Mouse (Mus musculus) heart, adult 18-20 months (tissue): ENCODE data around the gene Tmem176a. TPM values are rescaled to one million over a fixed set of nuclear protein-coding genes. Genes with fewer than 3 reads are reported as not detected.
A peak's percentile ranks its signal among the peaks of the same experiment; 100 is the strongest.
"Not testable (repeated sequence)": the region's sequence is repeated elsewhere in the genome, so short reads cannot be mapped to it uniquely, and the experiment has no call there.

Experiments used
- DNase-seq, 2 experiments: peaks; one replicate each; pipeline ENCODE4 v3.0.0; 2021 to 2022; ENCODE audit warnings: mixed read lengths in 1 of 2
- long read RNA-seq, 2 experiments: library from polyadenylated mRNA; stranded (forward); transcript quantifications; one replicate each; pipeline ENCODE4 v2.0.0; 2021
- total RNA-seq, 2 experiments: library from RNA; stranded (reverse); gene quantifications; 2 replicates each; pipeline ENCODE4 v1.2.3; 2021

The Tmem176a gene
- total RNA-seq, result 10 to 100 TPM; 14.7 to 20.6 TPM
- long read RNA-seq, experiment 1, transcript Tmem176a-201 (7 exons, 1,540 nt), result major isoform, 12 of 12 reads
- long read RNA-seq, experiment 1, partial matches to known transcripts, result 0 of 12 reads
- long read RNA-seq, experiment 1, other reads (novel, unspliced or antisense), result 0 of 12 reads
- long read RNA-seq, experiment 2, transcript Tmem176a-201 (7 exons, 1,540 nt), result major isoform, 11 of 11 reads
- long read RNA-seq, experiment 2, partial matches to known transcripts, result 0 of 11 reads
- long read RNA-seq, experiment 2, other reads (novel, unspliced or antisense), result 0 of 11 reads

DNA sequence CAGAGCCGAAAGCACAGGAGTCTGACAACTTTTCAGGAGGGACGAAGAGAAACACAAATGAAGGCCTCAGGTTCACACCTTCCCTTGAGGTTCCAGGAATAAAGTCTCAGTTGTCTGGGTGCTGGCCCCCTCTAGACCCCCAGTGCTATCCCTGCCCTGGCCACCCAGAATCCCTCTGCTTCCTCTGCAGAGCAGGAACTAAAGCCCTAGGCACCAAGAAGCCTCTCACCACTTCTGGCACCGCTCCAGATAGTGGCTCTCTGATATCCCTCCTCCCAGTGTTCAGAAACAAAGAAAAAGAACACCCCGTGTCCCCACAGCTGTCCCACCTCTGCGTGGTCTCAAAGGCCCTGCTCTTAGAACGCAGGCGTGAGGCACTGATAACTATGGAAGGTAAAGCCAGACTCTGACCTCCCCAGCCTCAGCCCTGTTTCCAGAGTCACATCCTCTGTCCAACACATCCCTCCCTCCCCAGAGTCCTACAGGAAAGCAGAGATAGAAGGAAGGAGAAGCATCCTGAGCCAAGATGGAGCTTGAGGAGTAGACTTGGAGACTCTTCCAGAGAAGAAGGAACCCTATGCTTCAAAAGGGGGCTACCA lies at the start of gene Tmem176a:
Tmem176a (plus strand) TSS at position 549 of the 599 bp plus-strand sequence.
- peak; percentile 58 to 65 for DNase-seq

- DNase-seq, result no peak
Observed at GRCm38 (mm10) chr6:48801897-48802296, 38.8 kb upstream of the Tmem176a start.

DNA sequence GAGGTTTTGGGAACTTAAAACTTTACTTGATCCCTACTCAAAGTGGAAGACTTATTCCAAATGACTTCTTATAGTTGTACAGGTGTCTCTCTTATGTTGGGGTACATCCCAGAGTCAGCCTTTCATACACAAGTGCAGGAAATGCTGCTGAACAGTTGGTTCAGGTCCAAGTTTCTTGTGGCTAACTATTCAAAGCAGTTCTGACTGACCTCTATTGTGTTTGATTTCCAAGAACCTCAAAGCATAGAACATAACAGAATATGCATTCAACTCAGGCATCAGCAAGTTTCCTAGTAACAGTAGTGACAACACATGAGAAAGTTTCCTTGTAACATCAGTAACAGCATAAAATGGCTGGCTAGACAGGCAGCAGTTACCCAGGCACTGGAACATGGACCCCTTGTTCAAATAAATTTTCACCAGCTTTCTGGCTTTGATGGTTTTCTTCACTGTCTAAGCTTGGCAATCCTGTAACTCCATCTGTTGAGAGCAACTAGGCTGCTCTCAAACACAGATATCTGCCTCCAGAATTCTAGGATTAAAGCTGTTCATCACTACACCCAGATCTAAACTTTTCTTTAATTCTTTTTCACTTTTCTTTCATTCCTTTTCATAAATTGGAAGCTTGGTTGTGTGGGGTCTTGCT lies 37.2 kb upstream of the Tmem176a start:
- no peak for DNase-seq

DNA sequence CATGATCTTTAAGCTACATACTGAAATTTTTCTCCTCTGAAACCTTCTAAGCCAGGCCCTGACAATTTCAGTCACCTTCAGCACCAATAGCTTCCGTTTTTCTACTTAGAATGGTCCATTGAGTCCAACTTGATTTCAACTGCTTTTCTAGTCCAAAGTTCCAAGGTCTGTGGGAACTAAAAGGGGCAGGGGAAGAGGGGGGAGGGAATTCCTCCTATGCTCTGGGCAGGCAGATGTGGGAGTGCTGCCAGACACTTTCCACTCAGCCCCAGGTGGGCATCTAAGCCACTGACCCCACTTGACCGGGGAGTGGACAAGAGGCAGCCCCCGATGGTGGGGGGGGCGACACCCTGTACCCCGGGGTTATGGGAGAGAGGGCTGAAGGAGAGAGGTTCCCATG lies 36.4 kb upstream of the Tmem176a start:
- no peak for DNase-seq

DNA sequence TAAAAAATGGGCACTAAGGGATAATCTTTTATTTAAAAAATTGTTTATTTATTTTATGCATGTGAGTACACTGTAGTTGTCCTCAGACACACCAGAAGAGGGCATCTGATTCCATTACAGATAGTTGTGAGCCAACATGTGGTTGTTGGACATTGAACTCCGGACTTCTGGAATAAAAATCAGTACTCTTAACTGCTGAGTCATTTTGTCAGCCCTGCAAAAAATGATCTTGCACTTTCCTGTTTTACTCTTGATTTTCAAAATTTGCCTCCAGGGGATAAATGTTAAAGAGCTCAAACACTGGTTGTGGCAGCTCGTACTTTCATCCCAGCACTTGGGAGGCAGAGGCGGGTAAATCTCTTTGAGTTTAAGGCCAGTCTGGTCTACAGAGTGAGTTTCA lies 34.0 kb upstream of the Tmem176a start:
- no peak for DNase-seq

DNA sequence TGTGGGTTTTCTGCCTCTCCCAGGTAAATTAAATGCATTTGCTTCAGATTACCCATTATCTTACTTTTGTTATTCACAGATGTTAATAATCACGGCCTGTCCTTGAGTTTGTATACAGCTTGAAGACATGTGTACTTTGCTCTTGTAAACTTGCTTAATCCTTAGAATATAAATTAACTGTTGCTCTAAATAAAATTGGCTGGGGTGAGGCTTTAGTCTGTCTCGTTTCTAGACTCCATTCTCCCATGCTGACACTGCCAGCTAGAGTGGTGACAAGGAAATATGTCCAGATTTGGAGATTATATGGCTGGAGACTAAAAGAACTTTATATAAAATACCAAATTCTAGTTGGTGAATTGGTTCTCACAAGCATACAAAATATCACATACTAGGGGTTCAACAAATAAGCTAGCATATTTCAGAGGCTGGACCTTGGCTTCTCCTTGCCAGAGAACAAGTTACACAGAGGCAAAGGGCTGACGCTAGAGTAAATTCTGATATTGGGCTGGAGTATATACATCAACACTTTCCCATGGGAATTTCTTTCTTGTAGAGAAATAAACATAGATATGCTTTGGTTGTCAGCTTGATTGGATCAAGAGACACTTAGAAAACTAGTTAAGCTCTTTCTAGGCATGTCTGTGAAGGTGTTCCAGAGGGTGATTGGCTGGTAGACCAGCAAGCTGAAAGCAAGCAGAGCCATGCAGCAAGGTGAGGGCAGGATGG lies 31.1 kb upstream of the Tmem176a start:
- no peak for DNase-seq

GRCm38 (mm10) chr6:48815013-48815412 lies 25.7 kb upstream of the Tmem176a start:
- DNase-seq, result no peak

- DNase-seq, result peak; percentile 77 to 83
Observed at GRCm38 (mm10) chr6:48817815-48818214, 22.9 kb upstream of the Tmem176a start.

- DNase-seq, result not testable (repeated sequence)
Observed at GRCm38 (mm10) chr6:48821991-48822785, 18.5 kb upstream of the Tmem176a start.

DNA sequence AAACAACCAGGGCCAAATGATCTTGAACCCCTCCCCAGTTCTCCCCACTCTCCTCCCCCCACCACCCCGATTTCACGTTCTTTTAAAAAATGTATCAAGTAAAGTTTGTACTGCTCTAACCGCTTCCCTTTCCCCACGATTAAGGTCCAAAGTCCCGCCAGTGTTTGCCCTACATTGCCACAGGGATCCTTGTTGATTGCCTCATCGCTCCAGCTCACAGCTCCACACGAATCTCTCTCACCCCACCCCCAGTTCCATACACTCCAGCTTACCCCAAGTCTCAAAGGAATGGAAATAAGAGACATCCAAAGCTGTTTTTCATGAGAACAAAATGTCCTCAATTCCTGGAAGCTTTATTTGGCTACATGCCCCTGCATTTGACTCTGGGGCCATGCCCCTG lies 15.7 kb upstream of the Tmem176a start:
- peak in 1 of 2 experiments; percentile 28 for DNase-seq

DNA sequence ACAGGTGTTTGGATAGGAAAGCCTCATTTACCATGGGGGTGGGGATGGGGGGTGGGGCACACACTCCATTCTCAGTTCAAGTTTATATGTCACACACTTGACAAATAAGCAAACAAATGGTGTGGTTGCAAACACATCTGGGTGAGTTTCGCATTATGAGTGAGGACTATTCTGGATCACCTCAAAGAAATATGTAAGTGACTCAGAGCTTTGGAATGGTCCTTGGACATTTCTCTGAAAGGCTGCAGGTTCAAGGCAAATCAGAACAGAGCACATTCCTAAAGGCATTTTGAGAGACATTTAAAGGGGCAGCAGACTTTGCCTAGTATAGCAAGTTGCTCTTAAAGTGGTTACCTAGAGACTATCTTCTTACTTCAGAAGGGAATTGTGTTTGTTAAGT lies 11.7 kb upstream of the Tmem176a start:
- DNase-seq, result no peak

DNA sequence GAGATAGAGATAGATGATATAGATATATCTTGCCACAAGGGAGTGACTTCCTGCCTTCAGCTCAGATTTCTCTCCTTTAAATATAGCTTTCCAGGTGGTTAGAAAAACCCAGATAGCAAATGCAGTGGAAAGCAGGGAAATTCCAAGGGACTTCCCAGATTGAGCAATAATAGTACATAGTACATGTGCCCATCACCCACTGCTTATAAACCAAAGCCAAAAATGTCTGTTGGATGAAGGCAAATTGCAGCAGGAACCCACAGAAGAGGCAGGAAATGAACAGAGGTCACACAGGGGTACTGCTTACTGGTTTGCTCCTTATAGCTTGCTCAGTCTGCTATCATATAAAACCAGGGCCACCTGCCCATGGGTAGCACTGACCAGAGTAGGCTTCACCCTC lies 11.1 kb upstream of the Tmem176a start:
- peak in 1 of 2 experiments; percentile 37 for DNase-seq

DNA sequence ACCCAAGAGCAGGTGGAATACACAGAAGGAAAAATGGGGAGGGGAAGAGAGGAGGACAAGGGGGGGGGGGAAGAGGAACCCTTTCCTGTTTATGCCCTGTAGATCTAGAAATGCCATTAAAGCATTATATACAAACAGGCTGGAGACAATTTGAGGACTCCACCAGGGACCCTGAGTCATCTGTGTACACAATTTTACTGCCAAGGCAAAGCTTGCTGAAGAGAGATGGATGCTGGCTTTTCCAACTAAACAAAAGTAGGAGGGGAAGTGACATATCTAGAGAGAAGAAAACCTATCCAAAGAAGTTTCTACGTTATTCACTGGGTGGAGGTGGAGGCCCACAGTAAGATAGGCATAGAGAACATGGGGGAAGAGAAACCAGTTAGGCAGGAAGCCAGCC lies 10.5 kb upstream of the Tmem176a start:
- DNase-seq, result peak in 1 of 2 experiments; percentile 25

DNA sequence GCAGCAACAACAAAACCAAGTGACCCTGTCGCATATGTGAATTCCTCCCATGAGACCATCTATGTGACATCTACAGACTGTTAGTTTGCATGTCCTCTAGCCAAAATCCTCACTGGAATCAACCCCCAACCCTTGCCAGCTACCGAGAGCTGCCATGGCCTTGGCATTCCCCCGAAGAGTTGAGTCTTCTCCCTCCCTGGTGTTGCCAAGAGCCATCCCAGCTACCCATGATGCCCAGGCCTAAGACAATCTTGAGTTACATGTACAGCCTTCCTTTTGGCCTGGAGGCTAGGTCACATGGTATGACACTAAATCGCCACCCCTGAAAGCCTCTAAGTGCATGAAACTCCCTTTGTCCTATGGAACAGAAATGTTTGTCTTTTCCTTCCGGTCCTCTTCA lies 9.6 kb upstream of the Tmem176a start:
- DNase-seq, result no peak

DNA sequence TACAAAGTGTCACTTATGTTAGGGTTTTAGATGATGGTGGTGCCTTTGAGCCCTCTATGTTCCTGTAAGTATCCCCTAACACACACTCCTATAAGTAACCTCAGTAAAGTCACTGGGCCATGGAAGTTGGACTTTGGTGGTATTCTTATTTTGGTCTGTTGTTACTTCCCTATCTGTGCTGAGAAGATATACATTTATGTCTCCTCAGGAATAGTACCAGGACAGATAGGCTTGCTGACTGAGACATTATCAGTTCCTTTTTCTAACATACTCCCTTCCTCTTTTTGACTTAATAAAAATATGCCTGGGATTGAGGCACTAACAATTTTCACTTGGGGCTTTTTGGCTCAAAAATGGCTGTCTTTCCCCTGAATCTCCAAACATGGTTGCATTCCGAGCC lies 8.3 kb upstream of the Tmem176a start:
- DNase-seq, result no peak

GRCm38 (mm10) chr6:48833515-48833914 lies 7.2 kb upstream of the Tmem176a start:
- DNase-seq, result no peak

- no peak for DNase-seq
Observed at GRCm38 (mm10) chr6:48835241-48835640, 5.5 kb upstream of the Tmem176a start.

DNA sequence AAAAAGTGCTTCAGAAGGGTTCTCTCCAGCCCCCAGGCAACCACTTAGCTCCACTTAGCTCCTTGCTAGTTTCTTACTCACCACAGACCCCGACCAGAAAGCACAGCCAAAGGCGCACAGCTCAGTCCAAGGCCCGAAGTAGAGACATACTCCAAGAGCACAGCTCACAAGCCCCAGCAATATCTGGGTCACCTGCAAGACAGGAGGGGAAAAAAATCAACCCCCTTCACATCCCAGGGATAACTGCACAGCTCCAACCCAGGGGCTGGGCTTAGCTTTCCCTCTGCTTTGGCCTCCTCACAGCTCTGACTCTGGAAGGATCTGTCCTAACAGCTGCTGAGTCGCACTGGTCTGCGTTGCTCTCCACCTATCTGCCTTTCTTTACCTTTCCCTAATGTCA lies 4.6 kb upstream of the Tmem176a start:
- no peak for DNase-seq

- DNase-seq, result no peak
Observed at GRCm38 (mm10) chr6:48837516-48837915, 3.2 kb upstream of the Tmem176a start.

- no peak for DNase-seq
Observed at GRCm38 (mm10) chr6:48838321-48839080, 2.2 kb upstream of the Tmem176a start.

DNA sequence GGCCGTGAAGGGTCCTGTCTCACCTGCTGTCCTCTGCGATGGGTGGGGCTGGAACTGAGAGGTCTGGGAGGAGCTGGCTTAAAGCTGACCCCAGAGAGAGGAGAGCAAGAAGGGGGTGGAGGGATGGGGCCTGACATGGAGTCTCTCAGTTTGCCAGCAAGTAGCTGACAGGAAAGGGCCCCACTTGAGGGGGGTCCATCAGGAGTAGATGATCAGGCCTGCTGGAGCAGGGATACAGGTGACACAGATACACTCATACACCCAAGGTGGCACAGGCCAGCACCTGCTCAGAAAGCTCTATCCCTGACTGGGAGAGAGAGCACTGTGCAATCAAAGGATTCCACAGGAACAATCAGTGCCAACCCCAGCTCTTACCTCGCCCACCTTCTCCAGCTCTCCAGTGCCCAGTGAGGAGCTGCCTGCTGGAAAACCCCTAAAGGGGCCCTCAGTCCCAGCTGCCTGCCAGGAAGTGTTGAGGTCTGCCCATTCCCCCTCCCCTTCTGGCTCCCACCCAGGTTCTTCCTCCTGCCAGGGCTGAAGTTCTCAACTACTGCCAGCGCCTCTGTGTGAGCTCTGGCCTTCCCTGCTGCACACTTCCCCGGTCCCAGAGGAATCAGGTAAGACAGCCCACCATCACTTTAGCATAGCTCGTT lies 380 bp downstream of the Tmem176a start, which contains the start of gene Tmem176b:
Tmem176b (minus strand) TSS at position 524 of the 653 bp plus-strand sequence.
- DNase-seq, result peak; percentile 93 to 94
